Mouse (Mus musculus): ENCODE results near the gene Tmem30b. TPM values are rescaled to one million over a fixed set of nuclear protein-coding genes. Genes with fewer than 3 reads are reported as not detected.
"Not testable (repeated sequence)": the region's sequence is repeated elsewhere in the genome, so short reads cannot be mapped to it uniquely, and the experiment has no call there.

The Tmem30b gene
- polyA plus RNA-seq, 1 experiment, result 24.4 TPM

DNA sequence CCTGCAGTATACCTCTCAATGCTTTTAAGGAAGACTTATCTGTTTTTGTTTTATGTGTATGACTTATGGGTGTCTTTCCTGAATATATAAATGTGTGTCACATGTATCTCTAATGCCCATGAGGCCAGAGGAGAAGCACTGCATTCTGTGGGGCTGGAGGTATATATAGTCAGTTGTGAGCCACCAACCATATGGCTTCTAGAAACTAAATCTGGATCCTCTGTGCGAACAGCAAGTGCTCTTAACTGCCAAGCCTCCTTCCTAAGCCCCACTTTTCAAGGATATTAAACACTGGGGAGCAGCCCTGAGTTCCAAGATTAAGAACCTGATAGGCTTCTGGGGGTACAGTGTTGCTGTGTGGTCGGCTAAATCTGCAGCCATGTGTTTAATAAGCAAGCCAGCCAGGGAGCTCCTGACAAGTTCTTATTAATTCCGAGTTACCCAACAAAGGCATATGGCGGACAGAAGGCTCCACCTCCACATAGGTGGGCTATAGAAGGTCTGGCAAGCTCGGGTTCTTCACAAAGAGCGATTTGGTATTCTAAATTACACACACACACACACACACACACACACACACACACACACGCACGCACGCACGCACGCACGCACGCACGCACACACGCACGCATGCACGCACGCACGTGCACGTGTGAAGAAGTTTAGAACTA is 12.5 kb upstream of the Tmem30b start:
- DNase-seq (ENCODE audit: low read depth), result no peak

DNA sequence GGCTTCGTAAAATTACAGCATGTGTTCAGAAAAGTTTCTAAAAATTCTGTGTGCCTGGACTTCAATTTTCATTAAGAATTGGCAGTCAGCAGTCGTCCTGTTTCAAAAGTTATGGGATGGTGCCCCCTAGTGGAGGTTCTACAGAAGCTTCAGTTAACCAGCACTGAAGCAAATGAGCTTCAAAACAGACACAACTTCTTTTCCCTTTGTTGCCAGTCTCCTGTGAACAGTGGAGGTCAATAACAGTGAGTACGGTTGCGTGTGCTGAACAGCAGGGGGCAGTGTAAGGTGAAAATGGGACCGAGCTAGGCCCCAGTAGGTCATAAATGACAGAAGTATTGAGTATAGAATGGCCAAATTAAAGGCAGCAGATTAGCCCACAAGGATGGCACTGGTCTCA is 8.0 kb upstream of the Tmem30b start:
- no peak for DNase-seq (ENCODE audit: low read depth)

- no peak for DNase-seq (ENCODE audit: low read depth)
These were observed 2.1 kb upstream of the Tmem30b start for GRCm38 (mm10) chr12:73548259-73548658.

GRCm38 (mm10) chr12:73547646-73548045 is 1.5 kb upstream of the Tmem30b start:
- DNase-seq (ENCODE audit: low read depth), result no peak

DNA sequence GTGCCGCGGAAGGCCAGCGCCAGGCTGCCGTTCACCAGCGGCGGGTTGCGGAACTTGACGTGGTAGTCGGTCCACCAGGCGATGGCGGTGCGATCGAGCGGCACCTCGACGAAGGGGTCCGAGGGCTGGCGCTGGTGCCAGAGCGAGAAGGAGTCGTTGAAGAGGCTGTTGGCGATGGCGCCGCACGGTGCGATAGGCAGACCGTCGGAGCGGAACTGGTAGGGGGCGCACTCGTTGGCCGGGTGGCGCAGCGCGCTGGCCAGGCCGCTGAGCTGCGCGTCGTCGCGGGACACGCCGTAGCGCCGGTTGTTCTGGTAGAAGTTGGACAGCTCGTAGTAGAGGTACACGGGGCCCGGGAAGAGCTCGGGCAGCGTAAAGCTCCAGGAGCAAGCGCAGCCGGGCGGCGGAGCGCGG is 513 bp downstream of the Tmem30b start:
- no peak for DNase-seq (ENCODE audit: low read depth)

GRCm38 (mm10) chr12:73544736-73545671 is 1.2 kb downstream of the Tmem30b start:
- no peak for DNase-seq (ENCODE audit: low read depth)

DNA sequence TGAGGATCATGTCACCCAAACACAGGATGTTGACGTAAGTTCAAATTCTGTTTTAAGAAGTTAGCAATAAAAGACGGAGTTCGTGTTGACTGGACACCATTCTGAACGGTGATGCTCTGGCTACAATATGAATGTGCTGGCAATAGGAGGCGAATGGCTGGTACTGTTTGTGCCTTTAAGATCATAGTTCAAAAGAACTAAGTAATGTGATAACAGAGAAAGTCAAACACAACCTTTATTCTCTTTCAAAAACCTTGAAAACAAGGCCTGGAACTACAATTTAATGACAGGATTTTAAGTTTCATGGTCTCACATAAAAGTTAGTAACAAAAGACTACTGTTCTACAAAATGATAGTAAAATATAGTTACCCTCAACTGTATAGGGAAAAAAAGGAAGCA is 3.0 kb downstream of the Tmem30b start:
- no peak for DNase-seq (ENCODE audit: low read depth)

- no peak for DNase-seq (ENCODE audit: low read depth)
These were observed 5.8 kb downstream of the Tmem30b start for GRCm38 (mm10) chr12:73540402-73540801.

DNA sequence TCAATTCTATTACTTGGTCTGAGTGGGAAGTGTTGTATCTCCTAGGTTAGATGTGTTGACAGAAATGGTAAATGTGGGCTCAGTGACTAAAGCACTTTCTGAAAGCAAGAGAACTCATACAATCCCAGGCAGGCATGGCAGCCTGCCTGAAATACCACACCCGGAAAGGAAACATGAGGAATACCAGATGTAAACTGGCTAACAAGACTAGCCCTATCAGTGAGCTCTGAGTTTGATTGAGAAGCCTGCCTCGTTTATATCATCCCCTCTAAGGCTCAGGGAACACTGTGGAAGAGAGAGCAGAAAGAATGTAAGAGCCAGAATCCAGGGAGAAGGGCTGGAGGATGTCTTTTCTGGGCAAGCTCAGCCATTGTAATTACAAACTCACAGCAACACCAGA is 7.0 kb downstream of the Tmem30b start:
- DNase-seq (ENCODE audit: low read depth), result no peak

GRCm38 (mm10) chr12:73538139-73538508 is 8.1 kb downstream of the Tmem30b start:
- not testable (repeated sequence) for DNase-seq (ENCODE audit: low read depth)

GRCm38 (mm10) chr12:73537499-73538138 is 8.6 kb downstream of the Tmem30b start:
- DNase-seq (ENCODE audit: low read depth), result no peak

DNA sequence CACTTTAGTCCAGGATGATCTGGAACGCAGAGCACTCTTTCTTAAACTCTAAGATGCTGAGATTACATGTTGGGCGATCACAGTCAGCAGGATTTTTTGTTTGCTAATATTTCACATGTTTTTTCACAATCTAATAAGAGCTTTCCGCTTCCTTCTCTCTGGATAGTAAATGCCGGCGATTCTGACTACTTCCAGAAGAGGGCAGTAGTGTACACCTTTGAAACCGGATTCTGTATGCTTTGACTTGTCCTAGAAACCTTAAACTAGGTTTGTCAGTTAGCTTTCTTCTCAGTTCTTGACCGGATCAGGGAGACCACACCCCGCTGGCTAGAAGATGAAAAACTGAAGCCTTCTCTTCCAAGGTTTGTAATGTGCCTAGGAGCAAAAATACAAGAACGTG is 11.6 kb downstream of the Tmem30b start:
- no peak for DNase-seq (ENCODE audit: low read depth)

GRCm38 (mm10) chr12:73531889-73532479 is 14.2 kb downstream of the Tmem30b start:
- no peak for DNase-seq (ENCODE audit: low read depth)

GRCm38 (mm10) chr12:73529590-73529989 is 16.6 kb downstream of the Tmem30b start:
- no peak for DNase-seq (ENCODE audit: low read depth)

- DNase-seq (ENCODE audit: low read depth), result no peak
These were observed 17.1 kb downstream of the Tmem30b start for GRCm38 (mm10) chr12:73529131-73529530.

GRCm38 (mm10) chr12:73528142-73528541 is 18.1 kb downstream of the Tmem30b start:
- DNase-seq (ENCODE audit: low read depth), result not testable (repeated sequence)

- DNase-seq (ENCODE audit: low read depth), result no peak
These were observed 20.8 kb downstream of the Tmem30b start for GRCm38 (mm10) chr12:73525254-73525885.

- no peak for DNase-seq (ENCODE audit: low read depth)
These were observed 23.1 kb downstream of the Tmem30b start for GRCm38 (mm10) chr12:73523066-73523465.

- no peak for DNase-seq (ENCODE audit: low read depth)
These were observed 24.2 kb downstream of the Tmem30b start for GRCm38 (mm10) chr12:73521944-73522343.

DNA sequence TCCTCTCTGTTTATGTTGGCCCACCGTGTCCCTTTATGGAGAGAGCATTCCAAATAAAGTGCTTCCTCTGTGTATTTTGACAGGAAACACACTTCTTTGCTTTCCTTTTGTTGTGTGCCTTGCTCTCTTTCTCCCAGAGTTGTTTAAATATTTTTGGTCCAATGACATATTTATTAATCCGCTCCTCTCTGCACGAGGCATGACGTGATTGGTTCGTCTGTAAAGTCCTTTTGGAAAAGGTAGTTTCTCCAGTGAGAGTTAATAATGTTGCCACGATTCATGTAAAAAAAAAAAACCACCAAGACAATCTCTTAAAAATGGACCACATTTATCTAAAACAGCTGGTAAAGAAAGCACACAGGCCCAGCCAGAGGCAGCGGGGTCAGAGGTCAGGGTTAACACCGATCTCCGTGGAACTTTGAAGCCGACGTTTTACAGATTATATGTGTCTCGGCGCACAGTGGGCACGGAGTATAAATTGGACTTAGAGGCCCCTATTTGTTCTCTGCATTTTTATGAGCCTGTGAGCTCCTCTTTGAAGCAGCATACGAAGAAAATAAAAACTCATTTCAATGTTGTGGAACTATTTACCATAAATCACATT is 24.9 kb downstream of the Tmem30b start:
- no peak for DNase-seq (ENCODE audit: low read depth)

- no peak for DNase-seq (ENCODE audit: low read depth)
These were observed 28.4 kb downstream of the Tmem30b start for GRCm38 (mm10) chr12:73517768-73518167.

Measured in gonadal fat pad, adult 2 months (tissue).